8 mouse cellular contexts compared by ENCODE assay signal in genomic region chr4:102572031-102572430, GRCm38 (mm10).
A peak's percentile ranks its signal among the peaks of the same experiment; 100 is the strongest.
DNase-seq lines count a peak whose midpoint lies in the region; ATAC-seq and TF ChIP-seq lines count a peak whose summit lies in the region.

No protein-coding gene starts in this region.

- H3K9ac ChIP-seq in heart, embryonic 13.5 days, result peak overlapping the region; percentile 78
- peak overlapping the region; percentile 59; the same call in 1 of the 2 replicates for H3K9ac ChIP-seq in lung, postnatal 0 days (replicated peaks; ENCODE audit: low read depth)
- no peak overlapping the region for H3K9ac ChIP-seq in stomach, embryonic 15.5 days

- no peaks in the 10 kb centered on the region for H3K9me3 ChIP-seq in heart, embryonic 13.5 days
- H3K9me3 ChIP-seq in lung, postnatal 0 days (ENCODE audit: low read length), result no peaks in the 10 kb centered on the region
- H3K9me3 ChIP-seq in stomach, embryonic 15.5 days, result no peaks in the 10 kb centered on the region

- peak; percentile 40 for DNase-seq in thymus, postnatal 0 days (ENCODE audit: low spot score)
- no peak for DNase-seq in thymus, postnatal 4 days
- DNase-seq in lung, postnatal 0 days (ENCODE audit: low spot score), result no peak
- no peak for DNase-seq in ovary, postnatal 36 days (ENCODE audit: low spot score)
- no peak for DNase-seq in ovary, postnatal 10 days (ENCODE audit: low spot score)
- no peak for DNase-seq in layer of hippocampus, postnatal 14 days (ENCODE audit: low spot score in 2 of 2)

- no peak for TF ChIP-seq CTCF in lung, postnatal 0 days (IDR thresholded peaks at IDR 0.05)

- peak overlapping the region; percentile 77 for H3K4me2 ChIP-seq in heart, embryonic 13.5 days
- peak overlapping the region; percentile 56 for H3K4me2 ChIP-seq in lung, postnatal 0 days (replicated peaks; ENCODE audit: low read depth, low read length)
- H3K4me2 ChIP-seq in stomach, embryonic 15.5 days, result peak overlapping the region; percentile 42

- H3K27me3 ChIP-seq in heart, embryonic 13.5 days (replicated peaks), result no peaks in the 10 kb centered on the region
- no peaks in the 10 kb centered on the region for H3K27me3 ChIP-seq in lung, postnatal 0 days (replicated peaks; ENCODE audit: insufficient read depth, low read length)
- no peaks in the 10 kb centered on the region for H3K27me3 ChIP-seq in stomach, embryonic 15.5 days (replicated peaks)

- peaks cover 70% of the 10 kb centered on the region for H3K4me1 ChIP-seq in heart, embryonic 13.5 days
- H3K4me1 ChIP-seq in lung, postnatal 0 days (ENCODE audit: insufficient read depth, low read depth, low read length), result peaks cover 15% of the 10 kb centered on the region
- peaks cover 27% of the 10 kb centered on the region; the same call in 1 of the 2 replicates for H3K4me1 ChIP-seq in stomach, embryonic 15.5 days

- peak overlapping the region; percentile 66 for H3K27ac ChIP-seq in heart, embryonic 13.5 days (replicated peaks)
- peak overlapping the region; percentile 70 for H3K27ac ChIP-seq in lung, postnatal 0 days (ENCODE audit: low read length)
- H3K27ac ChIP-seq in stomach, embryonic 15.5 days, result no peak overlapping the region

- TF ChIP-seq EP300 in lung, postnatal 0 days (IDR thresholded peaks at IDR 0.05), result no peak; the same call in 1 of the 2 replicates

- ATAC-seq in heart, embryonic 13.5 days (ENCODE audit: extremely low read depth, insufficient number of reproducible peaks, low FRiP score, low TSS enrichment), result no peak
- no peak for ATAC-seq in lung, postnatal 0 days
- no peak for ATAC-seq in stomach, embryonic 15.5 days (ENCODE audit: insufficient read depth, low FRiP score, low read depth)

- 59% methylated on average over 6 of the region's 6 CpGs for WGBS in heart, embryonic 13.5 days
- WGBS in lung, postnatal 0 days, result 42% methylated on average over 6 of the region's 6 CpGs
- 67% methylated on average over 6 of the region's 6 CpGs for WGBS in stomach, embryonic 15.5 days

- H3K36me3 ChIP-seq in heart, embryonic 13.5 days, result peaks cover 5% of the 10 kb centered on the region; the same call in 1 of the 2 replicates
- H3K36me3 ChIP-seq in lung, postnatal 0 days (ENCODE audit: insufficient read depth, low read length), result no peaks in the 10 kb centered on the region
- H3K36me3 ChIP-seq in stomach, embryonic 15.5 days, result no peaks in the 10 kb centered on the region

- peak overlapping the region; percentile 70 for H3K4me3 ChIP-seq in heart, embryonic 13.5 days
- H3K4me3 ChIP-seq in lung, postnatal 0 days (ENCODE audit: low read depth, low read length), result peak overlapping the region; percentile 47
- peak overlapping the region; percentile 28 for H3K4me3 ChIP-seq in stomach, embryonic 15.5 days (replicated peaks)
